Mouse (Mus musculus): ENCODE data around the gene Nckap1l.
"Not testable (repeated sequence)": the region's sequence is repeated elsewhere in the genome, so short reads cannot be mapped to it uniquely, and the experiment has no call there.

Gene Nckap1l

DNA sequence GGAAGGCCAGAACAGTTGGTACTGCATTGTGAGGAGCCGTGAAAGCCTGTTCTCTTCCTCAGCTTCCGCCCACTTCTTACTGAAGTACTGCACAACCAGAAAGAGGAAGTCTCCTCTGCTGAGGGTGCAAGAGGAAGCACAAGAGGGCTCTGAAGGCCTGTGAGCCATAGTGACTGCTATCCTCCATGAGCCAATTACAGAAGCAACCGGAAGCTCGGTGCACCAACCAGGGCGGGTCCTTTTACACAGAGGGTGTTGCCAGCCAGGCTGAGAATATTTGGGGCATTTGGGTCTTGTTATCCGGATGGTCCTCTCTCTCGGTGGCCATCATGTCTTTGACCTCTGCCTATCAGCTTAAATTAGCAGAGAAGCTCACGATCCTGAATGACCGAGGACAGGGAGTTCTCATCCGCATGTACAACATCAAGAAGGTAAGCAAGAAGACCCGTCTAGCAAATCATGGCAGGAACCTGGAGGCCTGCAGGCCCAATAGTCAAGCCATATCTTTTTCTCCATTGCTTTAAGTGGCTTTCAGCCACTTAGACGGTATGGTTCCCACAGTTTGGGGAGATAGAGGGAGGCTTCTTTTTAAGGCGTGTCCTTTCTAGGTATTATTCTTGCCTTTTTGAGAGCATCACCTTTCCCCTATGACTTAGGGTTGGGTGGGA lies at the start of gene Nckap1l:
TSS of gene Nckap1l (plus strand) at position 244 of the 668 bp plus-strand sequence.
- in situ Hi-C loops (cut with MboI; ENCODE audit: low sequenced_read_pairs), result no loop called here

DNA sequence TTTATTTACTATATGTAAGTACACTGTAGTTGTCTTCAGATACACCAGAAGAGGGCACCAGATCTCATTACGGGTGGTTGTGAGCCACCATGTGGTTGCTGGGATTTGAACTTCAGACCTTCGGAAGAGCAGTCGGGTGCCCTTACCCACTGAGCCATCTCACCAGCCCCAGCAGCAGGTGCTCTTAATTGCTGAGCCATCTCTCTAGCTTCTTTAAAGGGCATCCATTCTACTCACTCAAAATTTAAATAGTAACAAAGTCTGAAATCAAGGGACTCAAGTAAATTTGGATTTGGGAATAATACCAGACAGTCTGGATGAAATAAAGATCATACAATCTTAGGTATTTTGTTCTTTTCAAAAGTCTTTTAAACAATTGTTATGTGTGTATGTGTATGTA lies 48.0 kb upstream of the Nckap1l start:
- in situ Hi-C loops (cut with MboI; ENCODE audit: low sequenced_read_pairs), result not testable (repeated sequence)

DNA sequence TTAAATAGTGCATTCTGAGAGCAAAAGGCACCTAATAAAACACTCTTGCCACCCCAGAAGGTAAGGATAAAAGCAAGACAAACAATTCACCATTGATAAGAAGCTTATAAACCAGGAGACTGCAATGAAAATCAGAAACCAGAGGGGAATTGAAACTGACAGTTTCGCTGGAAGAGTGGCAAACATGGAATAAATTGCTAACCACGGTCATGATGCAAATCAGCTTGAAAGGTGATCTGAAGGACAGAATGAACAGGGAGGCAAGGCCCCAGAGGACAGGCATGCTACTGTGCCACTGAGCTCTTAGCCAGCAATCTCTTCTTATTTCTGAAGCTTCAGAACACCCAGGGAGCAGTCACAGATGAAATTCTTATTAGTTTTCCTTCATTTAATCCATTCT lies 26.6 kb upstream of the Nckap1l start:
- in situ Hi-C loops (cut with MboI; ENCODE audit: low sequenced_read_pairs), result no loop called here

DNA sequence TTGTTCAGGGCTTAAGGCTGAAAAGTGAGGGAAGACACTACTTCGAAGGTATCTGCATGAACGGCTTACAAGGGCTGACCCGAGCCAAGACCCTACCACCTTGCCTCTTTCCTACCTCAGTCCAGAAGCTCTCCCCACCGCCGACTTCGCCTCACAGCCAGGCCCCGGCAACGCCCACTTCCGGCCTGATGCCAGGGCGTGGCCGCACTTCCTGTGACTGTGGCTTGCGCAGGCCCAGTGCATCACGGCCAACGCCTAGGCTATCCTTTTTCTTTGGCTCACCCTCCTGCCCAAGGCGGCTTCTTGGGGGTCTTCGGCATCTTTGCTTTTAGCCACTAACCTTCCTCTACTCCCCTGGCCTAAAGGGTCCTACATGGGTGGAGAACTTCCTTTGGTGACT lies 23.4 kb upstream of the Nckap1l start, which contains the start of gene Gtsf1:
TSS of gene Gtsf1 (minus strand) at position 230 of the 400 bp plus-strand sequence.
- in situ Hi-C loops (cut with MboI; ENCODE audit: low sequenced_read_pairs), result no loop called here

DNA sequence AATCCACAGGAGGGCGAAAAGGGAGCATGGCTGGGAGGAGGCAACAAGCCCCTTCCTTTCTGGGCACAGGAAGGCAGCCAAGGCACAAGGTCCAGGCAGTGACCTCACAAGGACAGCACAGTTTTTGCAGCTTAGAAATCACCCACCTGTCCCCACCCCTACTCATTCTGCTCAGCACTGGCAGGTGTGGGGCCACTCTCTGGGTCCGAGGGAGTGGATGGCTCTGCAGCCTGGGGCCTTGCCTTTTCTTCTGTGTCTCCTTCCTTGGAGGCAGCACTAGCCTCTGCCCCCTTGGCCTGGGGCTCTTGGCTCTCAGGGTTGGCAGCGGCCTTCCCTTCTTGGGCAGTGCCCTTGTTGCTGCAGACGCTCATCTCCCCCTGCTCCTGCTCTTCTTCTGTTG lies 7.6 kb upstream of the Nckap1l start:
- in situ Hi-C loops (cut with MboI; ENCODE audit: low sequenced_read_pairs), result not testable (repeated sequence)

DNA sequence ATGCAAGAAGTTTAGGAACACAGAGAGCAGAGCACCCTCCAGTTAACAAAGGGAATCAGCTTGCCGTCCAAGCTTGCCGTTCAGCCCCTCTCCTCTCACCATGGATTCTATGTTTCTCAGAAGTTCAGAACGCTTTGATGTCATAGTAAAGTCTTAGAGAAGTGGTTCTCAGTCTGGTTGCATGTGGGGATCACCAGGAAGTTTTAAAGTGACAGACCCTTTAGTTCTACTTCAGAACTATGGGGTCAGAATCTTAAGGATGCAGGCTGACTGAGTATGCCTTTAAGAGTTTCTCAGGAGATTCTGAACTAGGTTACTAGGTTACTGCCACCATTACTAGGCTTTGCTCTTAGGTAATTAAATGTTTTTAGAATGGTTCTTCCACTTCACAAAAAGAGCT lies 5.2 kb upstream of the Nckap1l start, which contains the start of gene Gtsf2:
TSS of gene Gtsf2 (minus strand) at position 101 of the 400 bp plus-strand sequence.
- in situ Hi-C loops (cut with MboI; ENCODE audit: low sequenced_read_pairs), result no loop called here

DNA sequence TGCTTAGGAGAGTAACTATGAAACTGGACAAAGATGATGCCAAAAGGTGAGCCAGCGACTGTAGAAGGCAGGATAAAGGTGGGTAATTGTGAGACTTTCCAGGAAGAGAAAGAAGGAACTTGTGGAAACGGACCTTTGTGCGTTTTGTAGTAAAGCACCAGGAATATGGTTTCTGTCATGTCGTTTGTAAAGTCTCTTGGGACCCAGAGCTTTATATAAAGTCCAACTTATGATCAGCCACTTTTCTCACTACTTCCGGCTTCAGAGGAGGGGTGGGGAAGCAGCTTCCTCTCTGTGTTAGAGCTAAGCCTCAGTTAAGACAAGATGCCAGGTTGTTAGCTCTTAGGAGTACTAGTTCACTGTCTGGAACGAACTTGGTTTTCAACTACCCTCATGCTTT lies 855 bp downstream of the Nckap1l start:
- in situ Hi-C loops (cut with MboI; ENCODE audit: low sequenced_read_pairs), result no loop called here

DNA sequence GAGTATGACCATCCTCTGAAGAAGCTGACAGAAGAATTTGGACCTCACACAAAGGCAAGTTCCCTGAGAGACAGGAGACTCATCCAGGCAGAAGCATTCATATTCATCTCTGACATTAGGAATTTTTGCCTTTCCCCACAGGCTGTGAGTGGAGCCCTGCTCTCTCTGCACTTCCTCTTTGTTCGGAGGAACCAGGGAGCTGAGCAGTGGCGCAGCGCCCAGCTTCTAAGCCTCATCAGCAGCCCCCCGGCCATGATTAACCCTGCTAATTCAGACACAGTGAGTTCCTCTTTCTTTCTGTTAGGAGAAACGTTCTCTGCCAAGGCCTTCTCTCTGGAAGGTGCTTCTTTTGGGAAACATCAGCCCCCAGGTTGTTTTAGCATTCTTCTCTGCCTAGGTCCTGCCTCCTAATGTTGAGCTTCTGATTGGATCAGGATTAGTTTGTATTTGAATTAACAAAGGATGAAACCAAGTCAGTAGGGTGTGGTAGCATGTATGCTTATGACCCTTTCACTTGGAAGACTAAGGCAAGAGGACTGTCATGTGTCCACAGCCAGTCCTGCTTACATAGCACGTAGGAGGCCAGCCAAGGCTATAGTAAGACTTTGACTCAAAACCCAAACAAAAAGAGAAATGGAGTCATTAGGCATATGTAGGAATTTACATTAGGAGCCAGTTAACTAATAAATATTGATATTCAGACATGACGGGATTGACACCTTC lies 9.1 kb downstream of the Nckap1l start:
- in situ Hi-C loops (cut with MboI; ENCODE audit: low sequenced_read_pairs), result no loop called here

DNA sequence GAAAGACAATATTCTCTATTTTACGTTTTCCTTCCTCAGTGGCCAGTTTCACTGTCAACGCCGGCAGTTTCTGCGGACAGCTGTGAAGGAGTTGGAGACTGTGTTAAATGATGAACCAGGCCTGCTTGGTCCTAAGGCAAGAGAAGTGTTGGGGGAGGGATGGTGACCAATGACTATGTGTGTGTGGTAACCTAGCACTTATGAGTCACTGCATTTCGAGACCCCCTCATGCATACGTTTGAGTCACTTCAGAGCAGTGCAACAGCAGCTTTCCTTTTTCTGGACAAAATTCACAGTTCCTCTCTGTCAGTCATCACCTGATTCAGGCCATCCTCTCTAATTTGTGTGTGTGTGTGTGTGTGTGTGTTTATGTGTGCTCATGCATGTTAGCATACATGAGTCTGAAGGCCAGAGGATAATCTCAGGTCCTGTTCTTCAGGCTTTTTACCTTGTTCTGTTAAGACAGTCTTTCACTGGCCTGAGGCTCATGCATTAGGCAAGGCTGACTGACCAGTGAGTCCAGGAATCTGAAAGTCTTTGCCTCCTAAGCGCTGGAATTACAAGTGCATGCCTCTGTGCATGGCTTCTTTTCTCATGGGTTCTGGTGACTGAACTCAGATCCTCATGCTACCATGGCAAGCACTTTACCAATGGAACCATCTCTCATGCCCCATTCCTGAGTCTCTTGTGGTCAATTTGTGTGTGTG lies 18.0 kb downstream of the Nckap1l start:
- in situ Hi-C loops (cut with MboI; ENCODE audit: low sequenced_read_pairs), result no loop called here

DNA sequence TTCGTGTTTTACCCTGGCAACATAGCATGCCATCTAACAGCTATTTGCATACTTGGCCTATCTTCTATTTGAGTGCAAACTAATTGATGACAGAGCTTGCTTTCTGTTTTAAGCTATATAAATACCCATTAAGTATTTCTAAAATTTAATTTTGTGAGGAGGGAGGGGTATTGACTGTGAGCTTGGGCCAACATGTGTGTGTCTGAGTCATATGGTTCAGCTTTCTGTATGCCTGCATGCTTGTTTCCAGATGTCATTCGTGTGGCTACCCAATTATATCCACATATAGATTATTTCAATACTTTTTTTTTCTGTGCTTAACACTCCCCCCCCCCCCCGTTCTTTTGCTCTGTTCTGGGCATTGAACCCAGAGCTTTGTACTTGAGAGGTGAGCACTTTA lies 18.7 kb downstream of the Nckap1l start:
- in situ Hi-C loops (cut with MboI; ENCODE audit: low sequenced_read_pairs), result no loop called here

DNA sequence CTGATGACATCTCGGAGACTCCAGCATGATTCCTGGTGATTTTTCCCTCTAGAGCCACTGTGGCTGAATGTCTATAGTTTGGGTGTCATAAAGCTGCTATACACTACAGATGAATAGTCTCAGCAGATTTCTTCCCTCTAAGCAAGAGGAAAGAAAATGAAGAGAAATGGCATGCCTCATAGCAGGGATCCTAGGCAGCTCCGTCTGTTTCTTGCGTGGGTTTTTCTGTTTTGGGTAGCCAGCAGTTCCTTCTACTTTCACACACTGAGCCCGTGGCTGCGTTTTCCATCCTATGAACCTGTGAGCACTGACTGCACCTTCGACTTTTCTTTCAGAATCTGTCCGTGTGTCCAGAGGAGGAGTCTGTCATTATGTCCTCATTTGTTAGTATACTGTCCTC lies 19.6 kb downstream of the Nckap1l start:
- in situ Hi-C loops (cut with MboI; ENCODE audit: low sequenced_read_pairs), result no loop called here

DNA sequence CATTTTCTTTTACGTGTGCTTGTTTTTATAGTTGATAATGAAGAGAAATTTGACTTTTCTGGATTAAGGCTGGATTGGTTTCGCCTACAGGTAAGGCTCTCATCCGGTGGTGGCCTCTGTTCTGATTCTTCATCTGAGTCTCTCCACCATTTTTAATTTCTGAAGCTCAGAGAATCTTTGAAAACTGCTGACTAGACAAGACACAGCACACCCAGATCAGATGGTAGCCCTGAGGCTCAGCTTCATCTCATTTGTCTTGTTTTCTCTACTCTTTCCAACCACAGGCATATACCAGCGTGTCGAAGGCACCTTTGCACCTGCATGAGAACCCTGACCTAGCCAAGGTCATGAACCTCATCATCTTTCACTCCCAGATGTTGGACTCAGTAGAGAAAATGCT lies 20.2 kb downstream of the Nckap1l start:
- in situ Hi-C loops (cut with MboI; ENCODE audit: low sequenced_read_pairs), result no loop called here

DNA sequence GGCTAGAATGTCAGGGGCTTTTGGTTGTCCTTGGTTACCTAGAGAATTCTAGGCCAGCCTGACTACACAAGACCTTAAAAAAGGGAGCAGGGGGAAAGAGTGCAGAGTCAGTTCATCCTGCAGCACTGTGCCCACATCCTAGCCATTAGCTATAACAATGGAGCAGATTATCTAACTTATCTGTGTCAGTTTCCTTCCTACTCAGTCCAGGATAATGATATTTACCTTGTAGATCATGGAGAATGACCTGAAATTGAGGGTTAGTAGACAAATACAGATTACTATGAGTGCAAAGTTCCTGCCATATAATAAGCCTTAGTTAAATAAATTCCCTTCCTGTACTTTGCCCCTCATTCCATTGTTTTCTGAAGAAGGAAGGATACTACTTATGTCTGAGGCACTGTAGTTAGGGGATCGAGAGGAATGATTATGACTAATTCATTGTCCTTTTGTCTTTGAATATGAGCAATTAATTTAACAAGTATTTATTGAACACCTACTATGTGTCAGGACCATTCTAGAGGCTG lies 25.5 kb downstream of the Nckap1l start:
- in situ Hi-C loops (cut with MboI; ENCODE audit: low sequenced_read_pairs), result no loop called here

DNA sequence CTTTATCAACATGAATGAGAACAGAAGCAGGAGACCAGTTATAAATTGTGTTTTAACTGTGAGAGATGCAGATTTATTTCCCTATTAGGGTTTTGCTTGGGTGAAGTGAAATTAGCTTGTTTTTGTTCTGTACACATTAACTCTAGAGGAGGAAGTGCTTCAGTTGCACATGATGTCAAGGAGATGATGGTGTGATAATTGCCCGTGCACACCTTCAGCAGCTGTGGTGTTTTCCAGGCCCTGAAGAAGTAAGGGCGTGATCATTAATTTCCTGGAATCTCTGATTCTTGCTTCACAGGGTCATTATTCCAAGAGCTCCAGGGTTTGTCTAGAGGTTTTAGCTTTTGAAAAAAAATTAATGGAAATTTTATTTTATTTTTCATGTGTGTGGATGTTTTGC lies 26.5 kb downstream of the Nckap1l start:
- in situ Hi-C loops (cut with MboI; ENCODE audit: low sequenced_read_pairs), result no loop called here

DNA sequence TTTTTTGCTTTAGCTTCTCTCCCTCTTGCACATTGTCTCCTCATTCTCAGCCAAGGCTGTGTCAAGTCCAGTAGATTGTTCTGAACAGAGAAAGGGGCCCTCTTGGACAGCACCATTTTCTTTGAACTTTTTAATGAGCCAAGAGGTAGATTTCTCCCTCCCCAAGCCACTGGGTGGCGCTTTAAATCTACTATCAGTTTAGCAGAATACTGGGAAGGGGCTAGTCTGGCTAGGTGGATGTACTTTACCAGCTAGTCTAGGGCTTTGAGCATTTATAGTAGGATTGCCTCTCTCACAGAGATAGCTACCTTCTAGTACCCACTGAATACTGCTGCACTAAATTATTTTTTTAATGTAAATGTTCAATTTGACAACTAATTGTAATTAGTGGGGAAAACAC lies 28.9 kb downstream of the Nckap1l start:
- in situ Hi-C loops (cut with MboI; ENCODE audit: low sequenced_read_pairs), result no loop called here

DNA sequence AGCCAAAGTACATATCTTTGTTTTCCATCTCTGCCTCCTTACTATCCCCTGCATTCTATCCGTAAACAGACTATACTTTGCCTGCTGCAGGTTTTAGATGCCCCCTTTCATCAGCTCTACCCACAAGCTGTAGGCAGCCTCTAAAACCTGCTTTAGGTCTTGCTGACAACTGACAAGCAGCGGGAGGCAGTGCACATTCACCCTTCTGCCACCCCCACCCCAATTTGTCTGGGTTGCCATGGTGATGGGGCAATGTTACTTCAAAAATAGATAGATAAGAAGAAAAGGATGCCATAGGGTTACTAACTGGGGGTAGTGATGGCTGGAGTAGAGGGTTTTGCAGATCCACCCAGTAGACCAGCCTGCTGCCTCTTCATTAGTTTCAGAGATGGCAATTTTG lies 30.9 kb downstream of the Nckap1l start:
- in situ Hi-C loops (cut with MboI; ENCODE audit: low sequenced_read_pairs), result no loop called here

DNA sequence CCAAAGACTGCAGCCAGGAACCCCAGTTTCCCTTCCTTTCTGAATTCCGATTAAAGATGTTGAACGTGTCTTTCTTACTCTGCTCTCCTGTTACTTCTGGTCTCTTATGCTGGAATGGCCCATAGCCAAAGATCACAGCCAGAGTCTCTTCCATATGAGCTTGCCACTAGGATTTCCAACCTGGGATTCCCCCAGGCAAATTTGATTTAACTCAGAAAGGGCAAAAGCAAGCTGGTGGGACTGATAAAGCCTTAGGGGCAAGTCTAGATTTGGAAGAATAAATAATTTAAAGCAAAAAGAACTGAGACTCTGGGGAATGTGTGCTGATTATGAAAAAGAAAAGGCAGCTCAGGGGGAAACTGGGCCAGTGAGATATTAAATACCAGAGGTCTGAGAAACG lies 31.5 kb downstream of the Nckap1l start:
- in situ Hi-C loops (cut with MboI; ENCODE audit: low sequenced_read_pairs), result no loop called here

DNA sequence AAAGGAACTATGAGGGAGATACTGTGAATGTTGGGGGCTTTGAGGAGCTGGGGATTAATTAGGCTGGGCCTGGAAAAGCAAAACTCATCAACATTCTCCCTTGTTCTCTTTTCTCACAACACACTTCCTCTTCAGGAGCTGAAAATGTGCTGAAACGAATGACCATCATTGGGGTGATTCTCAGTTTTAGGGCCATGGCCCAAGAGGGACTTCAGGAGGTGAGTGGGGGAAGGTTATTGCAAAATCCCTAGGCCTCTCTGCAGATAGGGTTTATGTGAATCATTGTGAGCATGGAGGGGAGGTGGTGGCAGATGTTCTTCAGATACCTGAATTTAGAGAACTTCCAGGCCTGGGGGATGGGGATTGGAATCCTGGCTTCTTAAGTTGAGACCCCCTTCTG lies 33.1 kb downstream of the Nckap1l start:
- in situ Hi-C loops (cut with MboI; ENCODE audit: low sequenced_read_pairs), result no loop called here

DNA sequence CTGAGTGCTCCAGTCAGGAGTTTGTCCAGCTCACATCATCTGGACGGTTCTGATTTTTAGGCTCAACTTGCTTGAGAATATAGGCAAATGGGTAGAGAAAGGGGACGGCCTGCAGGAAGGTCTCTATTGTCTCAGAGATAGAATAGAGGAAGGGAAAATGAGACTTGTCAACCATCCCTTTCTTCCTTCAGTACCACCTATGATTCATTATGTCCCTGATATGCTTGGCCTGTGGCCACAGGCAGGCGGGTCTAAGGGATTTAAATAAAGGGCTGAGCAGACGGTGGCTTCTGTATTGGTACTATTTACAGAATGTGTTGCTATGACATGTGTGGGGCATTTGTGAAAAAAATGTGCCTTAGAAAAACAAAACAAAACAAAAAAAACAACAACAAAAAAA lies 34.7 kb downstream of the Nckap1l start:
- in situ Hi-C loops (cut with MboI; ENCODE audit: low sequenced_read_pairs), result no loop called here

DNA sequence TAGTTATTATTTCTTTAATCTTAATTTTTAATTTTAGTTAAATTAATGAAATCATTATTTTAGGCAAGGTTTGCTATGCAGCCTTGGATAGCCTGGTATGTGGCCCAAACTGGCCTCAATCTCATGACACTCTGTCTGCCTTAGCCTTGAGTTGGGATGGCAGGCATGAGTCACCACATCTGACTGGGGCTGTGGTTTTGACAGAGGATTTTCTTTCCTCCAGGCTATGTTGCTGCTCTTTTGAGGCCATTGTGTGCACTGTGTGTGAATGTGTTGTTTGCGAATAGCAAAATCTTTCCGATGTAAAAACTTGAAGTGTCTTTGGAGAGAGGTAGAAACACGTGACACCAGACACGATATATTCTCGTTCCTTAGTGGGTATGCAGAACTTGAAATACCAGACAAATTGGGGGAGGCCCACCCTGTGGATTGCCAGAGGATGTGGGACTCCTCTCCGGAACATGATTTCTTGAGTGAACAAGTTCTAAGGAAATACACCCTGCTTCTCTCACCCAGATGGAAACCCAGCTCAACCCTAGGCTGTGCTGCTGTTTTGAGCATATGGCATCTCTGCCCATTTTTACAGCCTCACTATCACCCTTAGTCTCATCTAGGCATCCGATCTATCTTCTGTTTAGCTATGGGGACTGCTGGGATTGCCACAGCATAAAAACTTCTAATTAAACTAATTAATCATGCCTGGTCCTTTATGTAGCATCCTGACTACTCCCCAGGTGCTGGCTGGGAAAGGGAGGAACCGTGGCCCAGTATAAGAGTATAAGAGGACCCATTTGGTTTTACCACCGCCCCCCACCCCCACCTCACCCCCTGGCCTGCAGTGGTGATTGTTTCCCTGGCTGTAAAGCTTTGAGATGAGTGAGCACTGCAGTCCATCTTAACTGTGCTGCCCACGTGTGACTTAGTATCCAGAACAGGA lies 42.9 kb downstream of the Nckap1l start:
- in situ Hi-C loops (cut with MboI; ENCODE audit: low sequenced_read_pairs), result no loop called here

DNA sequence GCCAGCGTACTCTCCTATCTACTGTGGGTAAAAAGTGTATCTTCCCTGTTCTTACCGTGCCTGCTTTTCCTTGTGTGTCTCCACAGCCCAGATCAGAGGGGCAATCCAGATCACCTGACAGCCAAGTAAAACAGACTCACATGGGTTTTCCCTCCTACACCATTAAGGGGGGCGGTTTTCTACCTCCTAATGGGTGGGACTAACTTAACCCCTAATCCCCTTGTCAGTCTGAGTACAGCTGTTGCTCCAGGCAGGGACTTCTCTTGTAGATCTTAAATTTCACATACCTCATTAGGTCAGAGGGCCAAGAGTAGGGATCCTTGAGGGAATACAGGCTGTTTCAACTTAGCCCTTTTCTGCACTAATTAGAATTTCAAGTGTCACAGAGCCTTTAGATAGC lies 44.6 kb downstream of the Nckap1l start:
- in situ Hi-C loops (cut with MboI; ENCODE audit: low sequenced_read_pairs), result no loop called here

Measured in CH12F3 (cell line).